Mouse (Mus musculus) erythroblast, adult 5-6 weeks (primary cell): ENCODE data around the gene Tomm70a. TPM values are rescaled to one million over a fixed set of nuclear protein-coding genes. Genes with fewer than 3 reads are reported as not detected.

Experiments used
- ATAC-seq: replicated peaks from 2 replicates; pipeline ENCODE4 v1.8.0; 2016; ENCODE audit warnings: moderate number of reproducible peaks, mild to moderate bottlenecking, moderate TSS enrichment, inconsistent platforms; ENCODE audit not compliant: poor library complexity, low FRiP score, severe bottlenecking
- total RNA-seq, 2 experiments: library from RNA; stranded (forward) in 1 of 2; stranded (reverse) in 1 of 2; fragments of 150-400 nt in 1 of 2; fragments of 200-764, 138-1000 nt in 1 of 2; gene quantifications; 2 replicates each; pipeline versions ENCODE4 v1.2.3 to v1.2.4; 2015 to 2017; ENCODE audit warnings: low replicate concordance in 2 of 2

Gene Tomm70a
- 19.4 and 26.3 TPM in 2 replicates for total RNA-seq (2015; ENCODE audit: low replicate concordance)
- total RNA-seq (2017; ENCODE audit: low replicate concordance) = 13.0 and 15.6 TPM in 2 replicates

DNA sequence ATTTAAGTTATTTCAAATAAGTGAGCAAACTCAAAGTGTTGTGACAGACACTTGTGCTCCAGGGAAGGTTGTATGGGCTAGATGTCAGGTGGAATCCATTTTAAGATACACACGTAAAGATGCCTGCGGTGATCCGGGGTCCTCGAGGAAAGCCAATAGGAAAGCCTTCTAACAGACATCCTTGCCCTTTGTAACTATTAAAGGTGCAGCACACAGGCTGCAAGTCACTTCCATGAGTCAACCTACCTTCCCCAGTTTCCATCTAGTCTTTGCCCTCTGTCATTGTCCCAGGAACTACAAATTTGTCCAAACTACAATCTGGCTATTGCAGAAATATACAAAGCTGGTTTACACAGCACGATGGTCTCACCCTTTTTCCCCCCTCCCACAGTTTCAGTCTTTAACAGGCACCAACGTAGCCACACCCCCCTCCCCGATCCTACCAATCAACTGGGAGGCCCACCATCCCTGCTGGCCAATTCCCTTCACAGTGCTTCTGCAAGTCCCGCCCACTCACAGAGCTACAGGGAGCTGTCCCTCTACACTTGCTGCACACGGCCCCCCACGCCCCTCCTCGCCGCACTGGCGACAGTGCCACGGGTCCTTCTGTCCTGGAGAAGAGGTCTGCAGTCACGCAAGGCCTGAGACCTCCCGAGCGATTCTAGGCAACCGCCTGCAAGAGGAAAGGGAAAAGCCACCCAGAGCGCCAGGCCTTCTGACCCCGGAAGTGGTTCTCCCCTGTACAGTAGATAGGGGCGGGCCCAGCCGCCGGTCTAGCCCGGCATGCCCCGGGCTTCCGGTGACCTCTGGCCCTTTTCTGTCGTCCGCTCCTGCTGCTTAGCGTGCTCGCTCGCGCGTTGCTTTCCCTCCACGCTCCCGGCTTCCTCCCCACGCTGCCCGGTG is at the start of gene Tomm70a:
Gene Tomm70a, plus strand, starts transcription at position 791 of the 903 bp plus-strand sequence.
- peak; percentile 99 for ATAC-seq

DNA sequence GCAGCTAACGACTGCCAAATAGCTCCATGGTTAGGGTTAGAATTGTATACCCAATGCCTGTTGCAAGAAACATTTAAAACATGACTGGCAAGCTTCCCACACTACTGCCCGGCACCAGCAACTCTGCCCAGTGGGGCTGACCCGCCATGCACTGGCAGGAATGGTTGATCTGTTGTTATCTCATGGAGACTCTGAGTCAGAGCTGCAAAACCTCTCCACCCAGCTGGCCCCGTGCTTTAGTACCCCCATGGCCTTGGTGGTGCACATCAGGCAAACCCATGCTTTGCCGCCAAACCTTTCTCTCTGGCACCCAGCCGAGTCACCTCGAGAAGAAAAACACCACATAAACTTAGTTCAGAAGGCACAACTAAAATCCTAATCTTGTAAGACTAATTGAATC is 45.5 kb upstream of the Tomm70a start:
- no peak for ATAC-seq

DNA sequence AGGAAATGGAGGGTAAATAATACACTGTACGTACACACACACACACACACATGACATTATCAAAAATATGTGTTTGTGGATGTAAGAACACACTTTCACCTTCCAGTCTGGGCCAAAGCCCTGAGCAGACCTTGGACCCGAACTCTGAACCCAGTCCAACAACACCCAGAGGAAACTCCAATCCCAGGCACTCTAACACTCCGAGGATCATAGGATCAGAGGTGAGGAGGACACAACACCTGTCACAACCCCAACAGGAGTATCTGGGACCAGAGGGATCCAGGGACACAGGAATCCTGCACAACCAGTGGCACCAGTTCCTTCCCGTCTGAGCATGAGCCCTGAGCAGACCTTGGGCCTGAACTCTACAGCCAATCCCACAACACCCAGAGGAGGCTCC is 41.9 kb upstream of the Tomm70a start:
- no peak for ATAC-seq

DNA sequence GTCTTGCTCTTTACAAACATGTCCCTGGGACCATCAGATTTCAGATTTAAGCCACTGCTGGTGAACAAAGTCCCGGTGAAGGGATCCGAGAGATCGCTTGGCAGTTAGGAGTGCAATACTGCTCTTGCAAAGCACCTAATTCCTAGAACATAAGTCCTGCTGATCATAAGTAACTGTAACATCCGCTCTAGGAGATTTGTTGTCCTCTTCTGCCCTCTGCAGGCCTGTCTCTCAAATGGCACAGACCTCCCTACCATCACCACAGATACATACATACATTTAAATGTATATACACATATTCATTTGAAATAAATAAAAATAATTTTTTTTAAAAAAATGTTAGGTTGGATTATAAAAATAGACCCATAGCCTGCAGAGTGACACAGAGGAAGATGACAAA is 29.0 kb upstream of the Tomm70a start:
- ATAC-seq = no peak

DNA sequence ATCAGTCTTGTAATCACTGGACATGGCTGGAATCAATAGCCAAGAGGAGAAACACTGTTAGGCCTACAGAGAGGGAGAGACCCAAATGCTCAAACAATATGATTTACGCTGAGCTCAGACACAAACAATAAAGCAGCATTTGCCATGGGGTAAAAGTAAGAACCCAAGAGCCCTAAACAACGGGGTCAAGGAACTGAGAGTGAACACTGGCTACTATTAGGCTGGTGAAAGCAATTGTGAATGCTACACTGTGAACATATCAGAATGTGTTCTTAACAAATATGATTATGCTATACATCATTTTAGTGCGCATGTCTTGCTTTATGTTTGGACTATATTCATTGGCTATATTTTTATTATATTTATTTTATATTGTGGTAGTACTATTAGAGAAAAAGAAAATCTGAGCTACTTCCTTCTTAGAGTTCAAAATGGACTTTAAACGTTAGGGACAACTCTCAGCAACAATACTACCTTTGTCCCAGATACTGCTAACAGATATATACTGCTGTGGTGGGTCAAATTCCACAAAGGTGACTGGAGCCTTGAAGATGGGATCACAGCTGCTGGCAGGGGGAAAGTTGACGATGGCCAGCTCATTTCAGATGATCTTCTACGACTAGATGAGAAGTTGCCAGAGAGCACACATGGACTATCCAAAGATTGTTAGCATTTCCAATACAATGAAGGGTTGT is 28.4 kb upstream of the Tomm70a start:
- no peak for ATAC-seq

DNA sequence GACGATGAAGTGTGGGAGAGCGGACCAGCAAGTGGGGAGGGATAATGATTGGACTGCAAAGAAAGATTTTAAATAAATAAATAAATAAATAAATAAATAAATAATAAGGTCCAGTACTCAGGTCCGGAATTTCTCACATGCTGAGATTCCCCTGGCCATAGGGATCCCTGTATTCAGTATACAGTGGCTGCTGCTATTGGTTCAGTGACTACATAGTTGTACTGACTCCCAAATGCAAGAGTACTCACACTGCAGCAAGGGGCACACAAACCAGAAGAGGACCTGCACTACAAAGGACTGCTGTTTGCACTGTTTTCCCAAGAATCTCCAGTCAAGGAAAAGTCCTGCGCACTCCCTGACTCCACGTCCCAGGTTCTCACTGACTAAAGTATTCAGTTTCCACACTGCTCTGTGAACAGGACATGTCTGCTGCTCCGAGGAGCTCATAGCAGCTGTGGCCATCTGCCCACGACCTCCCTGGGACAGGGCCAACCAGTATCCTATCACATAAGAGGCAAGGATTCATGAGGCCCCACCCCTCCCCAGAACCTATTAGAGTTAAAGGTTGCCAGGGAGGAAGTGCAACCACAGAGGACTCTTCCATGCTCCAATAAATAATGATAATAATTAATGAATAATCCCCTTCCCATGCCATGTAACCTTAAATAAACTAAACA is 22.9 kb upstream of the Tomm70a start:
- ATAC-seq = no peak

DNA sequence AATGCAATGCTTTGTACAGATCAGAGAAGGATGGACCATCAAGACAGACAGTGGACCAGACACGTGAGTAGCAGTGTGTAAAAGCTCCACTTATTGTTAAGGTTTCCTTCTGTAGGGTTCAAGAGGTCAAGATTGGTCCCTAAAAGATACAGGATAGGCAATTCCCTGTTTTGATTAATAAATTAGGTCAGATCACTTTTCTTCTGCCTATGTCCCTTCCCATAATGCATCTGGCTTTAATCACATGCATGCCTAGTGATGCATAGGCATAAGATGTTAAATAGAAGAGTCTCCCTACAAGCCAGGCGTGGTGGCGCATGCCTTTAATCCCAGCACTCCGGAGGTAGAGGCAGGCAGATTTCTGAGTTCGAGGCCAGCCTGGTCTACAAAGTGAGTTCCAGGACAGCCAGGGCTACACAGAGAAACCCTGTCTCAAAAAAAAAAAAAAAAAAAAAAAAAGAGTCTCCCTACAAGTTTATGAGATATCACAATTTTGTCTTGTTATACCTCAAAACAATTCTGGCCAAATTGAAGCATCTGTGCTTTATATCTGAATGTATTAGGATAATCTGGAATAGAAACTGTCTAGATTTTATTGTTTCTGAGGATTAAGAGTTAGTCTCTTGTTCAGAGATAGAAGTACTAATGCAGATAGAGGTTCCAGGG is 21.8 kb upstream of the Tomm70a start:
- ATAC-seq = no peak

DNA sequence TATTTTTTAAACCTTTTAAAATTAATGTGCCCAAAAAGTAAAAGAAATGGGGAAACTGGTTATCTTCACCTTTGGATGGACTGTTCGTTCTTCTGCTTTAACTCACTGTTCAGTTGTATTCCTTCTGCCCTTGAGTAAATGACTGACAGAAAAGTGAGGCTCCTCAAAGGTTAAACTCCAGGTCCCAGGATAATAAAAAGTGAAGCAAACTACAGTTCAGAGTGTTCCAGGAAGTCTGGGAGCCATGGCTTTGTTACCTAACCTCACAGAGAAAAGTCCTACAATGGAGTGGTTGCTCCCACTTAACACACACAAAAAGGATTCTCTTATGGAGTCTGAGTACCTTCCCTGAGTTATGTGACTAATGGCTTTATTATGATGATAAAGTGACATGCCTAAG is 20.3 kb upstream of the Tomm70a start:
- no peak for ATAC-seq

DNA sequence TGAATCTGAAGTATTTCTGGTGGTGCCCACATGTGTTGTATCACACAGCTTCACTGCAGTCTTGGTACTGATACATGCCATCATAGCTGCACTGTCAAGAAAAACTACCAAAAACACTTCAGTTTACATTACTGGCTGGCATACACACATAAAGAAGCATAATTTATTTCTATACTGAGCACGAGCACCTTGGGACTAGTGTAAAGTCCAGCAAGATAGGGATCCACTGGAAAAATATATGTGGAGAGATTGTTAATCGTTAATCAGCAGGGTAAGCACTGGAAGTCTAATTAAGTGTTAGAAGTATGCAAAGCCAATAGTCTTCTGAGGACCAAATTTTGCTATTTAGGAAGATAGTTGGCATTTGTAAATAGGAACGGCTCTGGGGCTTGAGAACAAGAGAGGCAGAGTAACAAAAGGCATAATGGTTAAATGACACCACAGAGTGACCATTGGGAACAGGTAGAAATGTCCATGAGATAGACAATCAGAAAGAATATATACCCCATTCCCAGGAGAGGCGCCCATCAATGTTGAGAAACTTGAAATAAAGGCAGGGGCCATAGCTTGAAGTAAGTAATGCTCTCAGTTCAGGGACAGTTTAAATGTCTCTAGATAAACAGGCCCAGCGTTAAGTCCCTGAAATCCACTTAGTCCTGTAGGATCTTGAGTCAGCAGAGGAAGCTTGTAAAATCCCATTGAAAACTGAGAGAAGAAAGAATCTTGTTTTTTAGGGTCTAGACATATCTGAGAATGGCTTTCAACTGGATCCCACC is 15.1 kb upstream of the Tomm70a start:
- ATAC-seq = no peak

DNA sequence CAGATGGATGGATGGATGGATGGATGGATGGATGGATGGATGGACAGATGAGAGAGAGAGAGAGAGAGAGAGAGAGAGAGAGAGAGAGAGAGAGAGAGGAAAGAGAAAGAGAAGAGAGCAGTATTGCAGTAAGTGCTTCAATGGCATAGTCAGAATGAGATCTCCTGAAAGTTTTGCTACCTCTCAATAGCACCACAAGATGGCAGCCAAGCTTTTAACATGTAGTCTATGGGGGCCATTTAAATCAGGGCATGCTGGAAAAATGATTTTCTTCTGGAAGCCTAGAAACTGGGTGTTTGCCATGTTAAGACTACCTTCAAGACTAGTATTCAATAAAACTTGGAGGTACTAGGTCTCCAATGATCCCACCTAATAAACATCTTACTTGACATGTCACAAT is 5.4 kb upstream of the Tomm70a start:
- no peak for ATAC-seq

DNA sequence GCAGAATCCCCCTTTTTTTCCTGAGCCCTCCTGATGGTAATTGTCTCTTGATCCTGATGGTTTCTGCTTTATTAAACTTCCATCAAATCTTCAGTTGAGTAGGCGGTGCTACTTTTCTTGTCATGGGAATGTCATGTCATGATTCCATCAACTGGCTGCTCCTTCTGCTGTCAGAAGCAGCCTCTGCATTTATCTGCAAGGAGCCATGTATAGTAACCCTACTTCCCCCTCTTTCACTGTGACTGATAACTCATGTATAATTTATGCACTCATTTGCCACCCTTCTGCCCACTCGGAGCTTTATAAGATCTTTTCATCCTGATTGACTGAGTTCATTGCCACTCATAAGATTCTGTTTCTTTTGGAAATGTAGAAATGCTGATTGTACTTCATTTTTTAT is 3.9 kb upstream of the Tomm70a start:
- ATAC-seq = no peak

DNA sequence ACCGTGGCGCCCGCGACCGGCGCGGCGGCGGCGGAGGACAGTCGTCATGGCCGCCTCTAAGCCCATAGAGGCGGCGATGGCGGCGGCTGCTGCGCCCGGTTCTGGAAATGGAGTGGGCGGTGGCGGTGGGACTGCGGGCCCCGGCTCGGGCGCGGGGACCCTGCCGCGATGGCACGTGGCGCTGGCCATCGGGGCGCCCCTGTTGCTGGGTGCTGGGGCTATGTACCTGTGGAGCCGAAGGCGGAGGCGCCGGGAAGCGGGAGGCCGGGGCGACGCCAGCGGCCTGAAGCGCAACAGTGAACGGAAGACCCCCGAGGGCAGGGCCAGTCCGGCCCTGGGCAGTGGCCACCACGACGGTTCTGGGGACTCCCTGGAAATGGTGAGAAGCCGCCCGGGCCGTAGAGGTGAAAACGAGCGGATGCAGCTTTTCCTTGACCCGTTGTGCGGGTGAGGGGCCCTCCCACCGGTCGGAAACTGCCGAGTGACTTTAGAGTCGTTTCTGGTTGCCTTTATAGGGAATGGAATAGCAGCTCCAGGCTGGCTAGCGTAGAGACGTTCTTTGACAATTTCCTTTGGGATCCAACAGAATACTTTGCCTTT is 413 bp downstream of the Tomm70a start:
- no peak for ATAC-seq

DNA sequence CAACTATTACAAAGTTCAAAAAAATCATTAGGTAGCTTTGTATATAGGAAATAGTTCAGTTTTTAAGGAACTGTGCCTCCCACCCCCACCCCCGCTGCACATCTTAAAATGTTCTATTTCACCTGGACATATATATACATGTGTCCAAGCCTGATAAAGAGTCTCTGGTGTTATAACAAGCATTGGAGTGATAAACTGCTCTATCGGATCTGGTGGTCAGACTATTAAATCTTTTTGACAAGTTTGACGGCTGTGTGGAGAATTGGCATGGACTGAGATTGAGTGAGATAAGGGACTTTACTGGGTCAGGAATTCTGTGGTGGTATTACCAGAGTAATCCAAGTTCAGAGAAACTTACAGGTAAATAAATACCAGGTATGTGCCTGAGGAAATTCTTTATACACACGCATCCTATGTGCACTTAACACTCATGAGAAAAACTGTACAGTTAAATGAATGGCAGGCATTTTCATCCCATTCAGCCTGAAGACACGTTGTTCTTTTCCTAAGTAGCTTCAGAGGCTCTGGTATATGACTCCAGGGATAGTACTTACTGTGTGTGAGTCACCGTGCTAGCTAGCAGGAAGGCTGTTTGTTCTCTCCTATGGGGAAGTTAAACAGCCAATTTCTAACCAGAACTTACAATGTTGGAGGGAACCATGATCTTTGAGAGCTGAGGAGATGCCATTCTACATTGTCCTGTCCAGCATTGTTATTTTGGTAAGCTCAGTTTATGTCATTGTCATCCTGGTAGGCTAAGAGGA is 1.4 kb downstream of the Tomm70a start:
- no peak for ATAC-seq

DNA sequence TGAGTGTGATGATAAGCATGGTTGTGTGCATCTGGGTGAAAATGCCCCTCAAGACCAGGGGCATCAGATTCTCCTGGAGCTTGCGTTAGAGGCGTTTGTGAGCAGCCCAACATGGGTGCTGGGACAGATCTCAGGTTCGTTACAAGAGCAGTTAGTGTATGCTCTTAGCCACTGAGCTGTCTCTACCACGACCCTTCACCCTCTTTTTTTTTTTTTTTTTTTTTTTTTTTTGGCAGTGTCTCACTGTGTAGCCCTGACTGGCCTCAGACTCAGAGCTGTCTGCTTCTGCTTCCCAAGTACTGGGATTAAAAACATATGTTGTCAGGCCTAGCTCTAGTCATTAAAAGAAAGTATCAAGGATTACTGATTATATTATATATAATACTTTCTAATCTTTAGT is 4.8 kb downstream of the Tomm70a start:
- no peak for ATAC-seq

DNA sequence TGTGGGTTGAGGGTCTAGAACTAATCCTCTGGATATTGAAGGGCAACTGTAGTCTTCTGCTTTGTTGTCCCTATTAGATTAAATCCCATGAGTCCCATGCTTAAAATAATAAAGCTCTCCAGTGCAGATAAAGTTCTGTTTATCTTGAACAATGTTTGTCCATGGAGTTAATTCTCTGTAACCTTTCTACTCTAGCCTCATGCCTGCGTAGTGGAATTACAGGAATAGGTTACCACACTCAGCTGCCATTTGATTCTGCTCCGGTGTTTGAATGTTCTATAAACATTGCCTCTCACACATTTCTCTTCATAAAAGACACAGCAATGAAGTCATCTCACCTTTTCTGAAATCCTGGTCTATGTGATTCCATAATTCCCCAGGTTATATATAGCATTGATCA is 6.3 kb downstream of the Tomm70a start:
- no peak for ATAC-seq

DNA sequence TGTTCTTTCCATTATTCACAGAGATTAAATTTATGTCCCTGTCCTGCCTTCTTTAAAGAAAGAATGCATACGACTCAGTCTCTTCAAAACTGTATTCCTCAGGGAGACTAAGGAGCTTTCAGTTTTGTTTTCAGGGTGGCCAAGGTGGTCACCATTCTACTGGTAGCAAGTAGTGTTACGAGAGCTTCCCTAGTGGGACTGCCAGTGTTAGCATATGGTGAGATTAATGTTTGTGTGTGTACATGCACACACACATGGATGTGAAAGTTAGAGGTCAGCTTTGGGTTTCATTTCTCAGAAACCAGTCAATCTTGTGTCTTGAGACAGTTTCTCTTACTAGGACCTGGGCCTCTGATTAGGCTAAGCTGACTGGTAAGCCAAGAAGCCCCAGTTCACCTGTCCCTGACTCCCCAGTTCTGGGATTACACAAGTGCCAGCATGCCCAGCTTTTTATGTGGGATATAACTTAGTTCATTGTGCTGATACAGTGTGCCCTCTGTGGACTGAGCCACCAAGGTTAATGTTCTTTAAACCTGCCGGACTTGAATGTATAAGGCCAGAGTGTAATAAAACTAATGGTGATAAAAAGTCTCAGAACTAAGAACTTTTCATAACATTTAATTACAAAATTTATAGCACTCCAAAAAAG is 9.4 kb downstream of the Tomm70a start:
- ATAC-seq = no peak

DNA sequence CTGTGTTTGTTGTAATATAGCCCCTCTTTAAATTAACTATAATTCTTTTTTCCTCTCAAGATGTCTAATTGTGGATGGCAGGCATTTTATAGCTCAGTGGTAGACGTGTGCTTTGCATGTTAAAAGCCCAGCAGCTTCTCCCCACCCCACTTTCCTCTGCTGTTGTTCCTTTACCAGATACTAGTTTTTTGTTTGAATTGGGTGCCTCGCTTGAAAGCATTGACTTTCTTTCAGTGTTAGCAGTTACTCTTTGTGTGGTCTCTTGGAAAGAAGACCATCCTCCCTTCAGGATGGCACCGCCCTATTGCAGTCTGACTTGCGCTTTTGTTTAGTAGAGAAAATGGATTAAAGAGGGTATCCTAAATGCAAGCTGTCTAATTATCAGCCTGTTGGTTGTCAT is 10.0 kb downstream of the Tomm70a start:
- ATAC-seq = no peak

DNA sequence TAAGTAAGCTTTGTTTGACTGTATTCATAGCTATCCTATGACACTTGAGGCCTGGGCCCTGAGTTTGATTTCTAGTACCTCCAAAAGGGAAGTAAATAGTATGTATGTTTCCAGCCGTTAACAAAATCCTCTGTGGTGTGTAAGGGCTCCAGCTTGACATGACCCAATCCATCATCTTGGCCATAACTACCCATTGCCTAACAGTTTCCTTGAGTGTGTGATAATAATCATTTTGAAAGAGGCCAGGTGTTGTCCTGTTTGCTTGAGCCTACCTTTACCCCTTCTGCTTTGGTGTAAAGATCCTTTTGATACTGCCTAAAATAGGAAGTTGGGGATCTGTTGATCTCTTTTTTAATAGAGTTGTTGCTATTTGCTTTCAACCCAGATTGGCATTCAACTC is 10.8 kb downstream of the Tomm70a start:
- no peak for ATAC-seq
